In the genomic region with DNA sequence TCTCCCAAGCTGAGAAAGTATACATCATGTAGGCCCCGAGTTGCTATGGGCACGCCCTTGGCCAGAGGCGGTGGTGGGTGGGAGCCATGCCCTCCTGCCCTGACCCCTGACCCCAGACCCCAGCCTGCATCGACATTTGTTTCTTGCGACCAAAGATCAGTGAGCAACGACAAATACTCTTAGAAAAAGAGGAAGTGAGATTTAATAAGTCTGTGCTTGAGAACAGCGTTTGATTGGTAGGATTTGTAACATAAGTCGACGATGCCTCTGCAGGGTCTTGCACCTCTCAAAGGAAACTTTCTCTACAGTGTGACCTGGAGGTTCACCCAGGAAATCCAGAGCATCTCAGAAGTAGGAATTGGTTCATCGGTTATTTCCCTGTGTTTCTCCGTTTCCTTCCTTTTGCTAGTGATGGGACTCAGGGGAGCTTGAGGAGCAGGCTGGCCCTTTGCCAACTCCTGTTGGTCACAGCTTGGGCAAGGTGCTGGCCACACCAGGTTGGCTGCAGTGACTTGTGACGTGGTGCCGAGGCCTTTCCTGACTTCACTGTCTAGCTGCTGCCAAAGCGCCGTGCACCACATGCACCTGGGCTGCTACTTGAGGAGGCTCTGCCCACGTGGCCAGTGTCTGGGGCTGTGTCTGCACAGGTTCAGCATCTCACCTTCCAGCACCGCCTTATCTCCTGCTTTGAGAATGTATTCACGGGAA, we compare ENCODE assay signal across 13 mouse cellular contexts. TPM values are rescaled to one million over a fixed set of nuclear protein-coding genes. Genes with fewer than 3 reads are reported as not detected.
DNase-seq lines count a peak whose midpoint lies in the region; ATAC-seq and TF ChIP-seq lines count a peak whose summit lies in the region.
"Had no signal": no experiment of that assay in that cellular context is flagged by ENCODE, and none has a peak within 500 bp of the region (broad histone marks: within the 10 kb centered on the region; RNA-seq: fewer than 3 reads in every experiment).

No protein-coding gene starts in this region.

- ATAC-seq in liver, embryonic 12.5 days, result no peak
- no peak for ATAC-seq in liver, postnatal 0 days
- ATAC-seq in forebrain, embryonic 16.5 days, result no peak

- peaks cover 64% of the 10 kb centered on the region for H3K36me3 ChIP-seq in liver, embryonic 12.5 days
- H3K36me3 ChIP-seq in liver, postnatal 0 days (replicated peaks; ENCODE audit: insufficient read depth, low read length), result peaks cover 57% of the 10 kb centered on the region
- peaks cover 34% of the 10 kb centered on the region for H3K36me3 ChIP-seq in forebrain, embryonic 16.5 days (ENCODE audit: control insufficient read depth, insufficient read depth)

- no peak for DNase-seq in liver, postnatal 0 days
- DNase-seq in cerebellum, postnatal 25 days, result peak; percentile 59 to 76
- peak; percentile 16 to 27 for DNase-seq in spleen, postnatal 10 days (ENCODE audit: low spot score in 2 of 2)
- DNase-seq in layer of hippocampus, postnatal 36 days, result no peak
- DNase-seq: kidney, postnatal 14 days; lung, adult 18-20 months; retina, postnatal 1 day had no signal

- no peaks in the 10 kb centered on the region for H3K27me3 ChIP-seq in liver, embryonic 12.5 days (replicated peaks)
- H3K27me3 ChIP-seq in liver, postnatal 0 days (ENCODE audit: insufficient read depth, low read length), result no peaks in the 10 kb centered on the region
- no peaks in the 10 kb centered on the region for H3K27me3 ChIP-seq in forebrain, embryonic 16.5 days (replicated peaks; ENCODE audit: control insufficient read depth, insufficient read depth, low read length)
- H3K27me3 ChIP-seq: embryonic facial prominence, embryonic 15.5 days; hindbrain, embryonic 15.5 days had no signal

- H3K4me1 ChIP-seq in liver, embryonic 12.5 days, result peaks cover 22% of the 10 kb centered on the region
- peaks cover 5% of the 10 kb centered on the region; the same call in 1 of the 2 replicates for H3K4me1 ChIP-seq in liver, postnatal 0 days (ENCODE audit: insufficient read depth)
- peaks cover 7% of the 10 kb centered on the region; the same call in 1 of the 2 replicates for H3K4me1 ChIP-seq in bone marrow, adult 2 months (ENCODE audit: control insufficient read depth, insufficient read depth, low read length)
- H3K4me1 ChIP-seq in forebrain, embryonic 16.5 days (replicated peaks; ENCODE audit: control insufficient read depth, insufficient read depth, low read length), result peaks cover 3% of the 10 kb centered on the region; the same call in 1 of the 2 replicates

- H3K4me2 ChIP-seq in liver, embryonic 12.5 days, result no peak overlapping the region
- no peak overlapping the region for H3K4me2 ChIP-seq in liver, postnatal 0 days (ENCODE audit: low read depth, low read length)
- H3K4me2 ChIP-seq in forebrain, embryonic 16.5 days (ENCODE audit: low read length), result no peak overlapping the region
- H3K4me2 ChIP-seq: embryonic facial prominence, embryonic 15.5 days; hindbrain, embryonic 15.5 days had no signal

- TF ChIP-seq POLR2A in bone marrow, adult 2 months (IDR thresholded peaks at IDR 0.05; ENCODE audit: borderline replicate concordance, control insufficient read depth, low read depth, low read length), result no peak

- no peak for TF ChIP-seq EP300 in liver, postnatal 0 days (IDR thresholded peaks at IDR 0.05; ENCODE audit: low read depth)

- no peaks in the 10 kb centered on the region for H3K9me3 ChIP-seq in liver, embryonic 12.5 days (replicated peaks)
- no peaks in the 10 kb centered on the region for H3K9me3 ChIP-seq in liver, postnatal 0 days (ENCODE audit: low read length)
- no peaks in the 10 kb centered on the region for H3K9me3 ChIP-seq in forebrain, embryonic 16.5 days (ENCODE audit: control insufficient read depth, low read length)
- H3K9me3 ChIP-seq: embryonic facial prominence, embryonic 15.5 days; heart, embryonic 10.5 days; hindbrain, embryonic 15.5 days had no signal

- no peak overlapping the region for H3K9ac ChIP-seq in liver, embryonic 12.5 days
- no peak overlapping the region for H3K9ac ChIP-seq in liver, postnatal 0 days (replicated peaks)
- no peak overlapping the region for H3K9ac ChIP-seq in forebrain, embryonic 16.5 days (replicated peaks; ENCODE audit: low read depth, low read length)
- H3K9ac ChIP-seq: embryonic facial prominence, embryonic 15.5 days; hindbrain, embryonic 15.5 days had no signal

- no peak overlapping the region for H3K4me3 ChIP-seq in liver, embryonic 12.5 days
- H3K4me3 ChIP-seq in liver, postnatal 0 days (ENCODE audit: low read depth, low read length), result no peak overlapping the region
- no peak overlapping the region for H3K4me3 ChIP-seq in bone marrow, adult 2 months (replicated peaks; ENCODE audit: control insufficient read depth, low read depth, low read length)
- H3K4me3 ChIP-seq in forebrain, embryonic 16.5 days (replicated peaks; ENCODE audit: low read length), result no peak overlapping the region
- H3K4me3 ChIP-seq: embryonic facial prominence, embryonic 15.5 days; heart, embryonic 10.5 days; hindbrain, embryonic 15.5 days had no signal

- TF ChIP-seq CTCF in liver, postnatal 0 days (IDR thresholded peaks at IDR 0.05; ENCODE audit: low read depth), result no peak
- TF ChIP-seq CTCF in bone marrow, adult 2 months (IDR thresholded peaks at IDR 0.05; ENCODE audit: control insufficient read depth, insufficient read depth, low read length), result no peak

- H3K27ac ChIP-seq in liver, embryonic 12.5 days, result 0 out of 2 replicates have a peak overlapping the region, but pooled peaks have one; percentile 52
- no peak overlapping the region for H3K27ac ChIP-seq in liver, postnatal 0 days (ENCODE audit: low read depth)
- peak overlapping the region; percentile 47; the same call in 1 of the 2 replicates for H3K27ac ChIP-seq in bone marrow, adult 2 months (ENCODE audit: control insufficient read depth, insufficient read depth, low read depth, low read length, poor library complexity)
- no peak overlapping the region for H3K27ac ChIP-seq in forebrain, embryonic 16.5 days (ENCODE audit: low read length)
- H3K27ac ChIP-seq: embryonic facial prominence, embryonic 15.5 days; heart, embryonic 10.5 days; hindbrain, embryonic 15.5 days had no signal

- WGBS in liver, embryonic 12.5 days (ENCODE audit: insufficient replicate concordance), result 79% methylated on average over 18 of the region's 18 CpGs
- 72% methylated on average over 18 of the region's 18 CpGs for WGBS in liver, postnatal 0 days (ENCODE audit: insufficient replicate concordance)
- WGBS in bone marrow, adult 2 months, result 51% methylated on average over 18 of the region's 18 CpGs
- 86% methylated on average over 18 of the region's 18 CpGs for WGBS in forebrain, embryonic 16.5 days

RNA-seq across cellular contexts. Expression of gene Uvssa, which starts 5.9 kb away (rescaled TPM):
- 3.5 and 3.6 TPM in 2 replicates for polyA plus RNA-seq in liver, embryonic 12.5 days (2016; fragmentation: Nextera tagmentation; extraction: Ambion mirVana)
- 2.5 and 3.1 TPM in 2 replicates for polyA plus RNA-seq in liver, postnatal 0 days (2015; fragmentation: Nextera tagmentation; extraction: Ambion mirVana)
- 7.7 and 8.0 TPM in 2 replicates for polyA plus RNA-seq in bone marrow, adult 2 months (2011; ENCODE audit: insufficient read depth, insufficient read length, low replicate concordance, missing spikeins)
- polyA plus RNA-seq in forebrain, embryonic 16.5 days (2015; fragmentation: Nextera tagmentation; extraction: Ambion mirVana), result 8.7 and 9.0 TPM in 2 replicates
- total RNA-seq in layer of hippocampus, postnatal 36 days (2021), result 1 to 10 TPM; 5.5 to 5.6 TPM

RNA-seq across cellular contexts. Expression of gene Maea, which starts 37.2 kb away (rescaled TPM):
- 64.2 and 67.7 TPM in 2 replicates for polyA plus RNA-seq in liver, embryonic 12.5 days (2016; fragmentation: Nextera tagmentation; extraction: Ambion mirVana)
- polyA plus RNA-seq in liver, postnatal 0 days (2015; fragmentation: Nextera tagmentation; extraction: Ambion mirVana), result 38.0 and 41.5 TPM in 2 replicates
- 20.2 and 32.3 TPM in 2 replicates for polyA plus RNA-seq in bone marrow, adult 2 months (2011; ENCODE audit: insufficient read depth, insufficient read length, low replicate concordance, missing spikeins)
- 106 and 113 TPM in 2 replicates for polyA plus RNA-seq in forebrain, embryonic 16.5 days (2015; fragmentation: Nextera tagmentation; extraction: Ambion mirVana)
- total RNA-seq in layer of hippocampus, postnatal 36 days (2021), result 10 to 100 TPM; 97.2 to 99.3 TPM

Comparison
In these comparisons a context has a peak if more than half of its experiments do, and no peak if none do; other contexts are left out.
1. H3K27ac ChIP-seq: peak in liver, embryonic 12.5 days (single experiment) and bone marrow, adult 2 months (single experiment); none in liver, postnatal 0 days (single experiment) and forebrain, embryonic 16.5 days (single experiment).
2. DNase-seq: peak in cerebellum, postnatal 25 days (2 of 2) and spleen, postnatal 10 days (2 of 2); none in liver, postnatal 0 days (single experiment) and layer of hippocampus, postnatal 36 days (0 of 2).